Mouse (Mus musculus) liver, postnatal 0 days (tissue): ENCODE results near the gene Fads1. TPM values are rescaled to one million over a fixed set of nuclear protein-coding genes. Genes with fewer than 3 reads are reported as not detected.
"Not testable (repeated sequence)": the region's sequence is repeated elsewhere in the genome, so short reads cannot be mapped to it uniquely, and the experiment has no call there.

Source experiments
- ATAC-seq: fragments of 200-750 bp; cut with Nextera tagmentation; 2 replicates; pipeline ENCODE4 v1.8.0; 2017; ENCODE audit warnings: mild to moderate bottlenecking, moderate library complexity
- DNase-seq: peaks from one replicate; pipeline ENCODE4 v3.0.0-alpha.2; 2016
- H3K27ac ChIP-seq: fragments of 300-500 bp; sonication (generic); 2 replicates; pipeline ENCODE4 v1.5.1; 2014; ENCODE audit warnings: antibody characterized with exemption, moderate library complexity, mild to moderate bottlenecking, low read depth
- H3K27me3 ChIP-seq: fragments of 300-500 bp; sonication (generic); 2 replicates; pipeline ENCODE4 v1.6.1; 2014; ENCODE audit warnings: low read length, control low read depth, mixed read lengths; ENCODE audit not compliant: insufficient read depth
- H3K36me3 ChIP-seq: fragments of 300-500 bp; sonication (generic); replicated peaks from 2 replicates; pipeline ENCODE4 v1.6.1; 2014; ENCODE audit warnings: mild to moderate bottlenecking, control low read depth, low read length, moderate library complexity, mixed read lengths; ENCODE audit not compliant: insufficient read depth
- H3K4me1 ChIP-seq: fragments of 300-500 bp; sonication (generic); 2 replicates; pipeline ENCODE4 v1.6.1; 2014; ENCODE audit warnings: antibody characterized with exemption, mild to moderate bottlenecking, control low read depth; ENCODE audit not compliant: insufficient read depth
- H3K4me2 ChIP-seq: fragments of 300-500 bp; sonication (generic); 2 replicates; pipeline ENCODE4 v1.6.1; 2014; ENCODE audit warnings: low read depth, mild to moderate bottlenecking, low read length, moderate library complexity, mixed read lengths
- H3K4me3 ChIP-seq: fragments of 300-500 bp; sonication (generic); 2 replicates; pipeline ENCODE4 v1.5.1; 2014; ENCODE audit warnings: low read depth, low read length
- H3K9ac ChIP-seq: fragments of 300-500 bp; sonication (generic); replicated peaks from 2 replicates; pipeline ENCODE4 v1.6.1; 2014; ENCODE audit warnings: mild to moderate bottlenecking, moderate library complexity
- H3K9me3 ChIP-seq: fragments of 300-500 bp; sonication (generic); 2 replicates; pipeline ENCODE4 v1.6.1; 2016; ENCODE audit warnings: mild to moderate bottlenecking, control low read depth, low read length, mixed read lengths
- CTCF ChIP-seq: sonication (generic); IDR thresholded peaks from 2 replicates; pipeline ENCODE4 v1.5.1; 2016; ENCODE audit warnings: antibody characterized with exemption, low read depth
- EP300 ChIP-seq: IDR thresholded peaks from 2 replicates; pipeline ENCODE4 v1.6.1; 2016; ENCODE audit warnings: antibody characterized with exemption, low read depth, mild to moderate bottlenecking
- WGBS: fragments of 180-500 bp; shearing (Covaris S2); extraction: QIAGEN DNeasy Blood & Tissue Kit; methylation state at CpG from one replicate; pipeline ENCODE4 v1.1.7; 2014; ENCODE audit not compliant: insufficient replicate concordance; 5-methylcytosine and 5-hydroxymethylcytosine counted together
- polyA plus RNA-seq: library from polyadenylated mRNA; unstranded; fragments of >200 nt; fragmentation: Nextera tagmentation; extraction: Ambion mirVana; gene quantifications from 2 replicates; pipeline ENCODE4 v1.2.1, GENCODE M21; 2015

Fads1 gene
- polyA plus RNA-seq, 1 experiment from 2014 or later: 97.1 TPM

GRCm38 (mm10) chr19:10149189-10149588 is 33.5 kb upstream of the Fads1 start:
- ATAC-seq (peak; percentile 35; the same call in 1 of the 2 replicates), DNase-seq (no peak)
- Histone ChIP-seq H3K9ac (no peak overlapping the region), H3K27ac (no peak overlapping the region), H3K27me3 (no peaks in the 10 kb centered on the region), H3K36me3 (no peaks in the 10 kb centered on the region), H3K4me3 (no peak overlapping the region), H3K4me2 (no peak overlapping the region), H3K9me3 (no peaks in the 10 kb centered on the region), H3K4me1 (no peaks in the 10 kb centered on the region)
- no peak for TF ChIP-seq CTCF
- peak; percentile 75 for TF ChIP-seq EP300
- 56% methylated on average over 3 of the region's 3 CpGs for WGBS

GRCm38 (mm10) chr19:10157725-10158124 is 25.0 kb upstream of the Fads1 start:
- no peaks in the 10 kb centered on the region for H3K9me3 ChIP-seq
- WGBS: 79% methylated on average over 2 of the region's 2 CpGs
- no peaks in the 10 kb centered on the region for H3K27me3 ChIP-seq
- H3K4me2 ChIP-seq: no peak overlapping the region
- no peak overlapping the region for H3K9ac ChIP-seq
- TF ChIP-seq EP300: no peak
- no peak for TF ChIP-seq CTCF
- ATAC-seq (no peak), DNase-seq (no peak)
- H3K36me3 ChIP-seq: no peaks in the 10 kb centered on the region
- no peaks in the 10 kb centered on the region for H3K4me1 ChIP-seq
- H3K27ac ChIP-seq: no peak overlapping the region
- H3K4me3 ChIP-seq: no peak overlapping the region

GRCm38 (mm10) chr19:10163896-10164295 is 18.8 kb upstream of the Fads1 start:
- Histone ChIP-seq H3K4me1 (peaks cover 4% of the 10 kb centered on the region; the same call in 1 of the 2 replicates), H3K27ac (no peak overlapping the region), H3K9ac (no peak overlapping the region), H3K4me3 (no peak overlapping the region), H3K4me2 (no peak overlapping the region), H3K9me3 (no peaks in the 10 kb centered on the region), H3K36me3 (no peaks in the 10 kb centered on the region), H3K27me3 (no peaks in the 10 kb centered on the region)
- DNase-seq: no peak
- no peak for ATAC-seq
- TF ChIP-seq CTCF: no peak
- no peak for TF ChIP-seq EP300
- WGBS: 79% methylated on average over 3 of the region's 3 CpGs

- H3K4me1 ChIP-seq, H3K36me3 ChIP-seq, H3K9me3 ChIP-seq, H3K9ac ChIP-seq, H3K4me2 ChIP-seq, DNase-seq, H3K4me3 ChIP-seq, H3K27me3 ChIP-seq, H3K27ac ChIP-seq: not testable (repeated sequence)
- ATAC-seq: peak; percentile 88
- WGBS: 59% methylated on average over 3 of the region's 4 CpGs
Measured at GRCm38 (mm10) chr19:10165928-10166327, 16.8 kb upstream of the Fads1 start.

- Histone ChIP-seq H3K9me3 (no peaks in the 10 kb centered on the region), H3K36me3 (no peaks in the 10 kb centered on the region), H3K27me3 (no peaks in the 10 kb centered on the region), H3K9ac (no peak overlapping the region), H3K4me2 (no peak overlapping the region), H3K4me1 (peaks cover 15% of the 10 kb centered on the region), H3K27ac (no peak overlapping the region), H3K4me3 (no peak overlapping the region)
- no peak for TF ChIP-seq EP300
- TF ChIP-seq CTCF: no peak
- WGBS: 61% methylated on average over 4 of the region's 4 CpGs
- DNase-seq (no peak), ATAC-seq (no peak)
Measured at GRCm38 (mm10) chr19:10167112-10167511, 15.6 kb upstream of the Fads1 start.

- H3K36me3 ChIP-seq: no peaks in the 10 kb centered on the region
- H3K4me1 ChIP-seq: peaks cover 22% of the 10 kb centered on the region
- TF ChIP-seq CTCF (no peak), EP300 (no peak)
- H3K9me3 ChIP-seq: no peaks in the 10 kb centered on the region
- H3K27me3 ChIP-seq: no peaks in the 10 kb centered on the region
- H3K4me2 ChIP-seq: no peak overlapping the region
- ATAC-seq (no peak), DNase-seq (no peak)
- no peak overlapping the region for H3K9ac ChIP-seq
- 91% methylated on average over 1 of the region's 1 CpGs for WGBS
- no peak overlapping the region for H3K4me3 ChIP-seq
- H3K27ac ChIP-seq: no peak overlapping the region
Measured at GRCm38 (mm10) chr19:10167951-10168350, 14.7 kb upstream of the Fads1 start.

- WGBS: 71% methylated on average over 3 of the region's 3 CpGs
- H3K27ac ChIP-seq: no peak overlapping the region
- H3K4me1 ChIP-seq: peaks cover 25% of the 10 kb centered on the region
- no peaks in the 10 kb centered on the region for H3K36me3 ChIP-seq
- H3K4me2 ChIP-seq: no peak overlapping the region
- no peak for TF ChIP-seq EP300
- no peak for TF ChIP-seq CTCF
- no peaks in the 10 kb centered on the region for H3K9me3 ChIP-seq
- H3K4me3 ChIP-seq: no peak overlapping the region
- DNase-seq (no peak), ATAC-seq (no peak)
- no peak overlapping the region for H3K9ac ChIP-seq
- no peaks in the 10 kb centered on the region for H3K27me3 ChIP-seq
Measured at GRCm38 (mm10) chr19:10168441-10168840, 14.2 kb upstream of the Fads1 start.
